Mouse (Mus musculus) cerebellum, adult 9-10 months (tissue): Measurements from ENCODE around the gene Yeats4.

ENCODE experiments used
- DNase-seq: peaks from one replicate; pipeline ENCODE4 v3.0.0; 2022

Gene Yeats4

GRCm38 (mm10) chr10:117196696-117197095 lies 27.6 kb downstream of the Yeats4 start:
- DNase-seq, result no peak

GRCm38 (mm10) chr10:117195748-117196147 lies 28.6 kb downstream of the Yeats4 start:
- DNase-seq, result no peak

GRCm38 (mm10) chr10:117195005-117195404 lies 29.3 kb downstream of the Yeats4 start:
- DNase-seq, result no peak

- DNase-seq, result no peak
Observed at GRCm38 (mm10) chr10:117193364-117193763, 30.9 kb downstream of the Yeats4 start.

DNA sequence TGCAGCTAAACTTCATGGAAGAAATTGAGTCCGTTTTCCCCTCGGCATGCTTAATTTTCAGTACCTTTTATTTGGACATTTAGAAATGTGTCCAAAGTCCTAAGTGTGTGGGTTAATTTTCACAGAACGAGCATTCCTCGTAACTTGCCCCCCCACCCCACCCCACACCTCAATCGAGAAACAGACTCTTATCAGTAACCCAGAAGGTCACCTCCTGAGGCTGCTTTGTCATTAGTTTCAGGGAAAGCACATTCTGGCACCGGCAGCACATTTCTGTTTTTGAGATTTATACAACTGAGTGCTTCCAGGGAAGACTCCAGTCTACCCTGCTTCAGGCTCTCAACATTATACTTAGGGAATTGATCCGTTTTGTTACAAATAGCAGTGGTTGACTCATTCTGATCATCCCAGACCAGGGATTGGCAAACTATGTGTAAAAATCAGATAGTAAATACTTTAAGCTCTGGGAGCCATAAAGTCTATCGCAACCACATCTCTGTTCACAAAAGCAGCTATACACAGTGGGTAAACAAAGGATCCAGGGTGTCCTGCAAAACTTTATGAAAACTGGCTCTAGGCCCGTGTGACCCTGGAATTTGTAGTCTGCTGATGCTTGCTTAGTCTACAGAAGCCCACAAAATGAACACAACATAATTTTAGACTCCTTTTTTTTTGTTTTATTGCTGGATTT lies 38.8 kb downstream of the Yeats4 start:
- no peak for DNase-seq

GRCm38 (mm10) chr10:117181098-117181497 lies 43.2 kb downstream of the Yeats4 start:
- DNase-seq, result no peak

GRCm38 (mm10) chr10:117174645-117175044 lies 49.7 kb downstream of the Yeats4 start:
- DNase-seq, result no peak

DNA sequence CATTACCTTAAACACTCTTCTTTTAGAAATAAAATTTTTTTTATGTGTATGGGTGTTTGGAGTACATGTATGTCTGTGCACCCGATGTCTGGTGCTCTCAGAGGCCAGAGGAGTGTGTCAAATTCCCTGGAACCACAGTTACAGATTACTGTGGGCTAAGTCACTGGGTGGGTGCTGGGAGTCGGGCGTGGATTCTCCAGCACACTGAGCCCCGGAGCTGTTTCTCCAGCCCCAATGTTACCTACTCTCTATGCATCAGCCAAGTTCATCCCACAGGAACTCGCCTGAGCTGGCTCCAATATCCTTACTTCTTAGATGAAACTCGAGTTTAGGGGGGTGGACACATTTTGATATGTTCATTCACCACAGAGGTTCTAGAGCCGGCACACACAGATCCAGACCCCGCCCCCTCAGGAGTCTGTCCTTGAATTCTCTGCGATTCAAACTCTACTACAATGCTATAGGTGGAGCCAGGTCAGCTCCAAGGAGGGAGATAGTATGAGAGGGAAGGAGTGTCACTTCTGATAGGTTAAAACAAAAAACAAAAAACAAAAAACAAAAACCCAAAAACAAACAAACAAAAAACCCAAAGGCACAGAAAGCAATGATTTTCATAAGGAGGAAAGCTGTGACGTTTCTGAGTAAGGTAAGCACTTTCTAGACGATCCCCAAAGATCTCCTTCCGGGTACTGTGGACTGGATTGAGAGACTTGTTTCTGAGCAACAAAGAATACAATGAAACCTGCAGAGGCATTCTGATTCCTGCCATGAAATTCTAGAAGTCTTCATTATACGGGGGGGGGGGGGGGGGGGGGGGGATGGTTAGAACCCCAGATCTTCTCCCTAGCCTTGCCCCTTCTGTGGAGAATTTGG lies 50.5 kb downstream of the Yeats4 start:
- DNase-seq, result no peak

- DNase-seq, result no peak
Observed at GRCm38 (mm10) chr10:117173111-117173510, 51.2 kb downstream of the Yeats4 start.

DNA sequence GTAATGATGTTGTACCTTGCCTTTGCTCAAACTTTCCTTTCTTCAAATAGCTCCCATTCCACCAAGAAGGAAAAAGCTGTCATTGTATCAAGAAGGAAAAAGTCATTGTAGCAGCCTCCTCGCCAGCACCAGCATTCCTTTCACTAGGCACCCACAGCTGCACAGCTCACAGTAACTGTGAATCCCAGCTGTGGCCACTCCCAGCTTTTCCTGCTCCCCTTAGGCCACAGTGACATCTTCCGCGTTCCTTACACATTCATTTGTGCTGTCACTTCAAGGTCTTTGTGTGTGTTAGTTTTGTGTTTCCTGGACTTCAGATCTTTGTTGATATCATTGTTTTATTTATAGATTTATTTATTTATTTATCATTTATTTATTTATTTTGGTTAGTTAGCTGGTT lies 52.2 kb downstream of the Yeats4 start:
- no peak for DNase-seq

DNA sequence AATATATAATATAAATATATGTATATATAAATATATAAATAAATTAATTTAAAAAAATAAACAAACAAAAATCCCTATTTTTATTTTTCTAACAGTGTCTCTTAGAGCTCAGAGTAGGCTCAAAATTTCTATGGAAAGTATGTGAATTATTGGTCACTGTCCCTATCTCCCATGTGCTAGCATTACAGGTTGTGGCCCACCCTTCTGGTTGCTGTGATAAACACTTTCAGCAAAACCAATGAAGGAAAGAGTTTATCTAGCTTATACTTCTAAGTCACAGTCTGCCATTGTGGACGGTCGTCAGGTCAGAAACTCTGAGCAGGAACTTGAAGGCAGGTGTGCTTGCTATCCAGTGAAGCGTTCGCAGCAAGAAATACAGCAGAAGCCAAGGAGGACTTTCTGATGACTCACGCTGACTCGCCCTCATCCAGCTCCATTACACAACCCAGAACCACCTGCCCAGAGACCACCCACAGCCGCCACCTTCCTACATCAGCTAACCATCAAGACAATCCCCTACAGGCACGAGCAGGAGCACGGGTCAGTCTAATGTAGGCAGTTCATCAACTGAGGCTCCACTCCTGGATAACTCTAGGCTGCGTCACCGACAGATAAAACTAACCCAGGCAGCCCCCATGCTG lies 57.4 kb downstream of the Yeats4 start:
- DNase-seq, result no peak
